Mouse (Mus musculus) cerebral cortex, adult 2 months (tissue): Measurements from ENCODE around the gene 1520401A03Rik.

ENCODE experiments used
- WGBS: fragments of 180-500 bp; shearing (Covaris S2); methylation state at CpG from one replicate; pipeline ENCODE4 v1.1.7; 2018; 5-methylcytosine and 5-hydroxymethylcytosine counted together

The 1520401A03Rik gene

DNA sequence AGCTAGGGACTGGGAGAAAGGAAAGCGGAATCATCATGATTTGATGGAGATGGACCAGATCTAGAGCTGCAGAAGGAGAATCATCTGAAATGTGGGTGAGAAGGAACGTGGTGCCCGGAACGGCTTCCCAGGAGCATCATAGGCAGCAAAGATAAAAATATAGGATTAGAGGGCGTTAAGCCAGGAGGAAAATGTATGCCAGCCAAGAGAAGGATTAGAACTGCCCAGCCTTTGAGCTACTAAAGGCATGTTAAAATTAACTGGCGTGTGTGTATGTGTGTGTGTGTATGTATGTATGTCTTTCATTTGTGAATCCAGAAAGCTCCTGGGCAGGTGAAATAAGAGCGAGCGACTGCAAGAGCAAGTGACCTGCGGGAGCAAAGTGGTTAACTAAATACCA lies 19.3 kb downstream of the 1520401A03Rik start:
- 63% methylated on average over 9 of the region's 9 CpGs for WGBS

DNA sequence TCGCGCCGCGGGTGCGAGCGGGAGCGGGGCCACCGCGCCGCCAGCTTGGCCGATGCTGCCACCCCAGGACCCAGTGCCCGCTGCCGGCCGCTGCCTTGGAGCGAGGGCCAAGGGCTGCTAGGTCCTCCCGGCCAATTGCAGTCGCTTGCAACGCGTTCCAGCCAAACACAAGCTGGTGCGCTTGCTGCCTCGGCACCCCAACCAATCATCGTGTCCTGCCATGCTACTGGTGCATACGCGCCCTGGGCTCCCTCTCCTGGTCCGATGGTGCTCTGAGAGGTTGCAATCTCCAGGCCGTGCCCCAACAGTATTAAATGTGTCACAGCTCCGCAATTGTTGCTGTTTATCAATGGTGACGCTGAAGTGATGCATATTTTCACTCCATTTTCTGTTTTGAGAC lies 22.5 kb downstream of the 1520401A03Rik start:
- under 1% methylated on average over 28 of the region's 28 CpGs for WGBS

DNA sequence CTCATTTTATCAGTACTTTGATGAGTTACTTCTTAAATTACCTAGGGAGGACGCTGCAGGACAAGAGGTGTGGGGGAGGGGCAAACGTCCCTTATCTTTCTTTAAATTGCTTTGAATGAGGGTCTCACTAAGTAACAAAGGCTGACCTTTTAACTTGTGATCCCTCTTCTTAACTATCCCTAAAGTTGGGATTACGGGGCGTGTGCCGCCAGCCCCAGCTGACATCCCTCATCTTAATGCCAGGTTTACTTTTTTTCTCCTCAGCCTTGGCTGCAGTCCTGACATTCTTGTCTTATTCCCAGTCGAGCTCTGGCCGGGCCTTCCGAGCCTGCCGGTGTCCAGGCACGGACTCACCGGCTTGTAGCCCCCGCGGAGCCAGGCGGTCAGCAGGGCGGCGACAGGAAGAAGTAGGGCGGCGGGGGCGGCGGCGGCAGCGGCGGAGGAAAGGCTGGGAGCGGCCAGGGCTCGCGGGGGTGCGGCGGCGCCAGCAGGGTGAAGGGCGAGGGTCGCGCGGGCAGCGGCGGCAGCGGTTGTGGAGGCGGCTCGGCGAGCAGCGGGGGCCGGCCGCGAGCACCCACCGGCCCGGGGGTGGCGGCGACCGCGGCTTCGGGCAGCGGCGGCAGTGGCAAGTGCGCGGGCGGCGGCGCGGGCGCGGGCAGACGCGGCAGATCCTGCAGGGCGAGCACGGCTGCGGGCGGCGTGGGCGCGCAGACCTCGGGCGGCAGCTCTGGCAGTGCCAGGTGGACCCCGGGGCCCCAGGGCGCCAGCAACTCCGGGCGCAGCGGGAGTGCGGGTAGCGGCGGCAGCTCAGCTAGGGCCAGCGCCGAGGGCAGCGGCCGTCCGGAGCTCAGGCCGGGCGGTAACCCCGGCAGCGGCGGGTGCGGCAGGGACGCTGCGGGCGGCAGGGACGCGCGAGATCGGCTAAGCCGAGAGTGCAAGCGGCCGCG lies 23.2 kb downstream of the 1520401A03Rik start:
- under 1% methylated on average over 93 of the region's 101 CpGs for WGBS

- 71% methylated on average over 3 of the region's 3 CpGs for WGBS
Observed at GRCm38 (mm10) chr17:23695801-23696200, 26.8 kb downstream of the 1520401A03Rik start.

DNA sequence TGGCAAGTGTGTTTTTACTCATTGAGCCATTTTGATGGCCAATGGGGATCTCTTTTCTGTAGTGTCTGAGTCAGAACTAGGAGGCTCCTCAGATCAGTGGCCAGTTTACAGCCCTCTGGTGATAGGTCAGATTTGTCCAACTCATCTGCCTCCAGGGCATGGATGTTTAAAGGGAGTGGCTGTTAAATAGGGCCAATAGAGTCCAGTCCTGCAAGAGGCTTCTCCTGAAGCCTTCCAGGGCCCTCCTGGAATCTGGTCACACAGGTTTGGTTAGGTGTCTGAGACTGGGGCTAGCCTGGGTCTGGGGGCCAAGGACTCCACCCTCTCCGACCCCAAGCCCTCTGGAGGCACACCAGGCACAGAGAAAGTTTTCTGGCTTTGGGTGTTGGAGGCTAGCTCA lies 28.1 kb downstream of the 1520401A03Rik start:
- 73% methylated on average over 1 of the region's 1 CpGs for WGBS

GRCm38 (mm10) chr17:23683856-23684672 lies 38.5 kb downstream of the 1520401A03Rik start, which contains the start of gene Cldn9:
TSS of gene Cldn9 (minus strand) at chr17:23684026.
- 56% methylated on average over 15 of the region's 15 CpGs for WGBS

DNA sequence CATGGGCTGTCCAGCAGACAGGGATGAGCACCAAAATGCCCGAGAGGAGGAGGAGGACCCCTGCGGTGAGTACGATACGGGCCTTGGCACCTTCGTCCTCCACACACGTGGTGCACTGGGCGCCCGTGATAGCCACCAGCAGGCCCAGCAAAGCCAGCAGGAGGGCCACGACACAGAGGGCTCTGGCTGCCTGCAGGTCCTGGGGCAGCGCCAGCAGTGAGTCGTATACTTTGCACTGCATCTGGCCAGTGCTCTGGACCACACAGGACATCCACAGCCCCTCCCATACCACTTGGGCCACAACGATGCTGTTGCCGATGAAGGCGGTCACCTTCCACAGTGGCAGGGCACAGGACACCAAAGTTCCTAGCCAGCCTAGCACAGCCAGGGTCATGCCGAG lies 39.4 kb downstream of the 1520401A03Rik start:
- 41% methylated on average over 15 of the region's 15 CpGs for WGBS

- 86% methylated on average over 3 of the region's 3 CpGs for WGBS
Observed at GRCm38 (mm10) chr17:23682530-23682929, 40.1 kb downstream of the 1520401A03Rik start.

DNA sequence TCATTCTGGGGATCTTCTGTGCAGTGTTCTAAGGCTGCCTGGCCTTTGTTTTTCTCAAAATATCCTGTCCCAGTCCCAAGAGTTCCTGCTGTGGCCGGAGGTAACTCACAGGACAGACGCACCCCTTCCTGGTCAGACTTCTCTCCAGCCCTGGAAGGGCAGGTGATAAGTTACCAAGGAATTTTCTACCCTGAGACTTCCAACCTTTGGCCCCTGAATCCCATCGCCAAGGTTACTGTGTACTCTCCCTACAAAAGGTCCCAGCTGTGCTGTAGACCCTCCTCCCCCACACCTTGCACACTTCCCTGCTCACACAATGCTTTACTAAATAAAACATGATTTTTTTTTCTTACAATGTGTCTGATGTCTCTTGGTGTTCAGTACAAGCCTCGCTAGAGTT lies 40.5 kb downstream of the 1520401A03Rik start:
- 78% methylated on average over 4 of the region's 4 CpGs for whole genome bisulfite sequencing

GRCm38 (mm10) chr17:23681086-23681485 lies 41.5 kb downstream of the 1520401A03Rik start:
- 71% methylated on average over 10 of the region's 10 CpGs for WGBS

DNA sequence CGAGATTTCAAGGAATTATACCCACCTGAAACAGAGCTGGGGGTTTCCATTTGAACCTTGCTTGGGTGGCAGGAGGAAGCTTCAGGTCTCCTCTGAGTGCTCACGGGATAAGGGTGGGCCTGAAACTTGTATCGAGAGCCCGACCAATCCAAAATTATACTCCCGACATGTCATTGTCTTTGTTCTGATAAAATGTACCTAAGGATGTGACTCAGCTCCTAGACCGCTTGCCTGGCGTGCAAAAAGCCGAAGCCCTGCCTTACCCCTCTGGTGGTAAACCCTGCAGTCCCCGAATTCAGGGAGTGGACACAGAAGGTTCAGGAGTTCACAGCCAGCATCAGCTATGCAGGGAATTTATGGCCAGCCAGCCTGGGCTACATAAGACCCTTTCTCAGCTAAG lies 42.2 kb downstream of the 1520401A03Rik start:
- WGBS, result 82% methylated on average over 9 of the region's 9 CpGs

- WGBS, result 9% methylated on average over 38 of the region's 38 CpGs
Observed at GRCm38 (mm10) chr17:23679127-23679835, 43.3 kb downstream of the 1520401A03Rik start, which contains the start of gene Cldn6. TSS of gene Cldn6 (plus strand) at chr17:23679249.

GRCm38 (mm10) chr17:23677236-23677679 lies 45.3 kb downstream of the 1520401A03Rik start, which contains the start of gene Tnfrsf12a:
TSS of gene Tnfrsf12a (minus strand) at chr17:23677468.
- WGBS, result 1% methylated on average over 34 of the region's 34 CpGs

DNA sequence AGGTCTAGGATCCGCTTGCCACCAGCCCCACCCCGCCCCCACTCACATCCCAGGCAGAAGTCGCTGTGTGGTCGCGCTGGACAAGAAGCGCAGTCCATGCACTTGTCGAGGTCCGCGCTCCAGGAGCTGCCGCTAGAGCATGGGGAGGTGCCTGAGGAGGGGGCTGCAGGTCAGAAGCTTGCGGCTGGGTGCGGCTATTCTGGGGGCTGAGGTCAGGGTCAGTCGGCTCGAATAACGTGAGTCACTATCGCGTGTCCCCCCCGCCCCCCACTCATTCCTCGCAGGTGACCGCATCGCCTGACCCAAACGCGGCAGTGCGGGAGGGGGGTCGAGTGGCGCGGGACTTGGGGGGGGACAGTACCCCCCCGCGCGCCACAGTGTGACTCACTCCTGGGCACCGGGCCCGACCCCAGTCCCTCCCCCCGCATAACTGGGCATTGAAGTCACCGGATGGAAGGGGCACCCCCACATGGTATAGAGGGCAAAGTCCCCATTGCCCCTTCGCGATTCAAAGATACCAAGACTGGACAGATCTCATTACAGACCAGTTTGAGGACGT lies 46.0 kb downstream of the 1520401A03Rik start:
- WGBS, result under 1% methylated on average over 37 of the region's 37 CpGs

DNA sequence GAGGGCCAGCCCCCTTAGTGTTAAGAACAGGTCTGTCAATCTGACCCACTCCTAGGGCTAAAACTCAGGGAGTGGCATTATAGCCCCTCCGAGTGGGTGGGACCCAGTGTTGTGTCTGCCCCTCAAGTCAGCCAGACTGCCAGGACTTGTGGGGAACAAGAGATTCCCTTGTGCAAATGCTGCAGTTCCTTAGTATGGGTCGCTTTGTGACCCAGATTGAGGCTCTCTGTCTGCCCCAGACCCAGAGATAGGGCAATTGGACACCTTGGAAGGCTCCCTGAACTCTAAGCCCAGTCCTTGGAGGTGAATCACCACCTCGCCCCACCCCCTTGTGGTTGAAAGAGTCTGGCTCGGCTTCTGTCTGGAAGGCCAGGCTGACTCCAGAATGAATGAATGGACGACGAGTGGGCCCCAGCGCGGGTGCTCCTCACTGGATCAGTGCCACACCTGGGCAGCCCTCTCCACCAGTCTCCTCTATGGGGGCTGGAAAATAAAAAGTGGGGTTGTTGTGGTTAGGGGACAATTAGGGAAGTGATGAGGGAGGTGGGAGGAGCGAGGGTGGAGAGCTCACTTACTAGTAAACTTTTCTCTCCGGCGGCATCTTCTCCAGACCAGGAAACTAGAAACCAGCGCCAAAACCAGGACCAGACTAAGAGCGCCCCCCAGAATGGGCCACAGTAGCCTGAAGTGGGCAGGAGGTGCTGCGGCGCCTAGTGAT lies 46.9 kb downstream of the 1520401A03Rik start:
- 26% methylated on average over 15 of the region's 15 CpGs for WGBS

GRCm38 (mm10) chr17:23675127-23675526 lies 47.5 kb downstream of the 1520401A03Rik start:
- WGBS, result 29% methylated on average over 5 of the region's 5 CpGs

DNA sequence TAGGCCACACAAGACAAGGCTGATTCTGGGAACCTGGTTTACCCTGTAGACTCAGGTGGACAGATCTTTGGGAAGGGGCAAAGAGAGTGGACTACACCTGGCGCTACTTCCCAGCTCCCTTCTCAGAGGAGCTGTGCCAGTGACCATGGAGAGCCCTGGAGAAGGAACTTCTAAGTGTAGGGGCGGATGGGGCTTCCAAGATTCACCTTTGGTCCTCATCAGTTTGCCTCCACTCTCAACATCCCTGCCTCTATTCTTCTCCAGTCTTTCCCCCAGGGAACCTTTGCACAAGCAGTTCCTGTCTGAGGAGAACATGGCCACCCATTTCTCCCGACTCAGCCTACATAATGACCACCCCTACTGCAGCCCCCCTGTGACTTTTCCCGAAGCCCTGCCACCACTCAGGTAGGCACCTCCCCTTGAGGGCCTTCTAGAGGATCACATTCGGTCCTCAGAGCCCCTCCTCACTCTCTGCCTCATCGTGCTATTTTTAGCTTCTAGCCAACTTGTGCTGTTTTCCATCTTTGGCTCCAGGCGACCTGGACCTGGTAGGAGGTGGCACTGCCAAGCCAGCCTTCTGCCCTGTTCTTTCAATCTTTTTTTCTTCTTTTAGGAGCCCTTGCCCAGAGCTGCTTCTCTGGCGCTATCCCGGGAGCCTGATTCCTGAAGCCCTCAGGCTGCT lies 48.2 kb downstream of the 1520401A03Rik start:
- 25% methylated on average over 9 of the region's 9 CpGs for WGBS

DNA sequence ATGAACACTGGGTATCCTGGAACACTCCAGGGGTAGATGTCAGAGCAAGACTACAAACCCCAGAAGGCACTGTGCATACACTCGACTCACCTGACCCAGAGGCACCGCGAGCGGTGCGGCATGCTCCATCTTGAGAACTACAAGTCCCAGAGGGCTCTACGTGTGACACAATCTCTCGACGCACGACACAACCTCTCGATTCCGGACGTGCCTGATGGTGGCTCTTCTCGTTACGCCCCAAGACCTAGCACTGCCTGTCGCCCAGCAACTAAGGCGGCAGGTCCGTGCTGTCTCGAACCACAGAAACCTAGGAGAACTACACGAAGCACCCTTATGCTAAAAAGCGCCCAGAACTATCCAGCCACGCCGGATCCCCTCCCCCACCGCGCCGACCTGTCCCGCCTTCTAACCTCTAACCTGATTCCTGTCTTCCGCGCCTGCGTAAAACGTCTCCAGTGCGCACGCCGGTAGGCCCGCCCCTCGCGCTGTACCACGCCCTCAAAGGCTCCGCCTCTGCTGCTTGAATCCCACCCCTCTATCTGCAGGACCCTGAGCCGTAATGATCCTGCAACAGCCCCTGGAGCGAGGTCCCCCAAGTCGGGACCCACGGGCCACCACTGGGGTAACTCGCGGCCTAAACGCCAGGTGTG lies 49.0 kb downstream of the 1520401A03Rik start, which contains the start of the genes Hcfc1r1 and Thoc6:
Hcfc1r1 (plus strand) TSS at position 173 of the 650 bp plus-strand sequence.
Thoc6 (minus strand) TSS at position 459 of the 650 bp plus-strand sequence.
- under 1% methylated on average over 45 of the region's 45 CpGs for WGBS

- 59% methylated on average over 3 of the region's 3 CpGs for WGBS
Observed at GRCm38 (mm10) chr17:23672761-23673160, 49.8 kb downstream of the 1520401A03Rik start.
